Mouse (Mus musculus): ENCODE data around the gene Chd4. TPM values are rescaled to one million over a fixed set of nuclear protein-coding genes. Genes with fewer than 3 reads are reported as not detected.

The Chd4 gene
- total RNA-seq, 2 experiments from 2014 or later = 160 to 164 TPM

DNA sequence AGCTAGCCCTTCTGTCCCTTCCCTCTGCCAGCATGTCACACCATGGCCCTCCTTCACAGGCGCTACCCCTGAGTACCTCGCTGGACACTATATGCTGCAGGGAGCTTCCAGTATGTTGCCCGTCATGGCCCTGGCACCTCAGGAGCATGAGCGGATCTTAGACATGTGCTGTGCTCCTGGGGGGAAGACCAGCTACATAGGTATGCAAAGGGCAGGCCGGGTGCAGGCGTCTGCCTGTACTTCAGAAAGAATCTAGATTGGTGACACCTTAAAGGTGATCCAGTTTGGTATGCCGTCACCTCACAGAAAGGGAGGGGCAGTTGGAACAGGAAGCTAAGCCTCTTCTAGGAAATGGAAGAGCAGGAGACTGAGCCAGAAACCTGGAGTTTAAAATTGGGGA is 44.0 kb downstream of the Chd4 start:
- no peak for DNase-seq (ENCODE audit: low spot score in 2 of 2)

DNA sequence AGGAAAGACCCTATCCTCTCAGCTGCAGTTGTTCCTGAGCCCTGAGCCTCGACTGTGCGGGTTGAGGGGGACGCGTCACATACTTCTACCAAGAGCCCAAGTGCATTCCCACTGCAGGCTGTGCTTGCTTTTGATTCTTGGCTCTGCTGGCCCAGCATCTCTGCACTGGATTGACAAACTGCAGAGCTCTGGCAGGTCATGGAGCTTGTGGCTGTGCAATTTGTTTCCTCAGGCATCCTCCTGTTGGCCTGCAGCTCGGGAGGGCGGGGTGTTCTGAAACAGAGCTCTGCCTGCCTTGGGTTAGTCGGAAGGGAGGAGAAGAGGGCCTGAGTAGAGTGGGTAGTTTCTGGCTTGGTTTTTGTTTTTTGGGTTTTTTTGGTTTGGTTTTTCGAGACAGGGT is 46.7 kb downstream of the Chd4 start:
- DNase-seq (ENCODE audit: low spot score in 2 of 2) = no peak

DNA sequence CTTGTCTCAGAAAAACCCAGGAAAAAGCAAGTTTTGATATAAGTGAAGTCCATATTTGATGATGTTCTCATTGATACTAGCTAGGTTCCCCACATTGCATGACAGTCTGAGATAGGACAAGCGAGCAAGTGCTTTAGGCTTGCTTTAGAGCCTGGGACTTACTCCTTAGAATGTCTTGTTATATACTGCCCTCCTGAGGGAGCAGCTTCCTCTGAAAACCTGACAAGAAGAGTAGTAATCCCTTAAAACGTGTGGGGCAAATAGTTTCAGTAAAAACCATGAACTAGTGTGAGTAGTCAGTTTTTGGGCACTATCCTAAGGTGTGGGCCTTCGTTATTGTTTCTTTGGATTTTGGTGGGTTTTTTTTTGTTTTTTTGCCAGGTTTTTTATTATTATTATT is 47.3 kb downstream of the Chd4 start:
- DNase-seq (ENCODE audit: low spot score in 2 of 2) = no peak

DNA sequence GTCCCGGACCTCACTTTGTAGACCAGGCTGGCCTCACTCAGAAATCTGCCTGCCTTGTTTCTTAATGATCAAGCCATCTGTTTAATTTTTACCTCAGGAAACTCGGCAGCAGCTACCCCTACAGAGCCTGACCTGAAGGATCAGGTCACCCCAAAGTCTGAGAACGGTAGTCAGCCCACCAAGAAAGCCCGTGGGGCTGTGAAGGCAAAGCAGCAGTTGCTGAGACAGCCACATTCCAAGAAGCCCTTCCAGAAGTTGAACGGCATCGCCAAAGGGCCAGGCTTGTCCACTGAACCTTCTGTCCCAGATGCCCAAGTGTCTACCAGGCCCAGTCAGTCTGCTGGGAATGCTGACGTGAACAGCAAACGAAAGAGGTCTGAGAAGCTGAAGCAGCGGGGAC is 48.1 kb downstream of the Chd4 start:
- DNase-seq (ENCODE audit: low spot score in 2 of 2) = no peak

DNA sequence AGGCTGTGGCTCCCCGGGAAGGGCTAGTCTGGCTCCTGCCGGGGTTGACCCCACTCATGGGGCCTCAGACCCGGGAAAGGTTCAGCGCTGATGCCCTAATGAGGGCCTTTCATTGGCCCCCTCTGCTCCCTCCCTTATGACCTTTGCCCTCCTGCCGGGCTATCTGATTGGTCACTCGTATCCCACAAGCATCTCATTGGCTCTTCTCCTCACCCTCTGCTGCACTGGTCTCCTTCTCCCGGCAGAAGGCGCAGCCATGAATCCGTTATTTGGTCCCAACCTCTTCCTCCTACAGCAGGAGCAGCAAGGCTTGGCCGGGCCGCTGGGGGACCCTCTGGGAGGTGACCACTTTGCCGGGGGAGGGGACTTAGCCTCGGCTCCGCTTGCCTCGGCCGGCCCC is 49.2 kb downstream of the Chd4 start, which contains the start of gene Iffo1:
Iffo1 (plus strand) TSS at position 241 of the 400 bp plus-strand sequence.
- peak; percentile 71 to 87 for DNase-seq (ENCODE audit: low spot score in 2 of 2)

DNA sequence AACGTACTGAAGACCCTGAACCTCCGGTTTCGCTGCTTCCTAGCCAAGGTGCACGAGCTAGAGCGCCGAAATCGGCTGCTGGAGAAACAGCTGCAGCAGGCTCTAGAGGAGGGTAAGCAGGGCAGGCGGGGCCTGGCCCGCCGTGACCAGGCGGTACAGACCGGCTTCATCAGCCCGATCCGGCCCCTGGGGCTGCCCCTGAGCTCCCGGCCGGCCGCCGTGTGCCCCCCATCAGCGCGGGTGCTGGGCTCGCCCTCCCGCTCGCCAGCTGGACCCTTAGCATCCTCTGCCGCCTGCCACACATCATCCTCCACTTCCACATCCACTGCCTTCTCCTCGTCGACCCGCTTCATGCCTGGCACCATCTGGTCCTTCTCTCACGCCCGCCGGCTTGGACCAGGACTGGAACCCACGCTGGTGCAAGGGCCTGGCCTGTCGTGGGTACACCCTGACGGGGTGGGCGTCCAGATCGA is 49.7 kb downstream of the Chd4 start:
- DNase-seq (ENCODE audit: low spot score in 2 of 2) = peak in 1 of 2 experiments; percentile 29

DNA sequence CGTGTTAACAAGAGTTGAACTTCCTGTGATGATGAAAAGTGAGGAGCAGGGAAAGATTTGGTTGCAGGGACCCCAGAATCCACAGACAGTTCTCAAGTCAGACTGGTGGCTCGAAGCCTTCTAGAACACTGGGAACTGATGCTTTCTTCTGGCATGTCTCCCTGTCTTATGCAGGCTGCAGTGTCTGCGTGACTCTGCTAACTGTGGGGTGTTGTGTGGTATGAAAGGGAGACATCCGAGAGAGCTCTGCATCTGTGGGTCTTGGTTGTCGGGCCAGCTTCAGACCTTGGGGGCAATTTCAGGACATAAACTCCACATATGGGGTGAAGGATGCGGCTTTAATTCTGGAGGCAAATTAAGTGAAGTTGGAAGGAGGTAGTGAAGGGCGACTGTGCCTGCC is 50.4 kb downstream of the Chd4 start:
- no peak for DNase-seq (ENCODE audit: low spot score in 2 of 2)

DNA sequence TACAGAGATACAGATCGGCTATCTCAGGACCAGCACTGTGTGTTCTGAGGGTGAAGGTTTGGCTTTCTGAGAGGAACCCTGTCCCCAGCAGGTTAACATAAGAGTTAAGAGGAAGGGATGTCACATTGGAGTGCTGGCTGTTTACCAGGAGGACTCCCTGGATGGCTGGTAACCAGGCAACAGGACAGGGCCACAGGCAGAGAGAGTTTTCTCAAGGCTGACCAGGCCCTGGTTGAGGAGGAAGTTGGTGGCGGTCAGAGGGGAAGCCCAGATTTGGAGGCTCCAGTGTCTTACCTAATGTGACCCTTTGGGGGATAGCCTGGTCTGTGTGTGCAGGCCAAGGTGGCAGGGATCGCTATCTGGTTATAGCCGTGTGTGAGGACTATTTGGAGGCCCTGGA is 51.0 kb downstream of the Chd4 start:
- DNase-seq (ENCODE audit: low spot score in 2 of 2) = peak in 1 of 2 experiments; percentile 40

DNA sequence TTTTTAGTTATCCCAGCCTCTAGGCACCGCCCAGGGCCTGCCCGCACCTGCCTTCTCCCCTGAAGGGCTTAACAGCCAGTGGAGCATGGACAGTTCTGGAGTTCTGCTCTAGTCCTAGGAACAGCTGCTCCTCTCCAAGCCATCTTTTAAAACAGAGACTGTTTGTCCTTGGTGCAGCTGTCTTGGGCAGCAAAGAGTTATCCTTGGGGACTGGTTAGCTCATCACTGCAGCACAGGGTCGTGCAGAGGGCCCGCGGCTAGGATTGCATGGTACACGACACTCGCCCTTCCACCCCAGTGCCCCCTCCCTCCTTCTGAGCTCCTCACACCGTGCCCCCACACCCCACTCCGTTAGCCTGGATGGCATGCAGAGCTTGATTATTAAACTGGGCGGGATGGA is 51.5 kb downstream of the Chd4 start:
- peak in 1 of 2 experiments; percentile 42 for DNase-seq (ENCODE audit: low spot score in 2 of 2)

DNA sequence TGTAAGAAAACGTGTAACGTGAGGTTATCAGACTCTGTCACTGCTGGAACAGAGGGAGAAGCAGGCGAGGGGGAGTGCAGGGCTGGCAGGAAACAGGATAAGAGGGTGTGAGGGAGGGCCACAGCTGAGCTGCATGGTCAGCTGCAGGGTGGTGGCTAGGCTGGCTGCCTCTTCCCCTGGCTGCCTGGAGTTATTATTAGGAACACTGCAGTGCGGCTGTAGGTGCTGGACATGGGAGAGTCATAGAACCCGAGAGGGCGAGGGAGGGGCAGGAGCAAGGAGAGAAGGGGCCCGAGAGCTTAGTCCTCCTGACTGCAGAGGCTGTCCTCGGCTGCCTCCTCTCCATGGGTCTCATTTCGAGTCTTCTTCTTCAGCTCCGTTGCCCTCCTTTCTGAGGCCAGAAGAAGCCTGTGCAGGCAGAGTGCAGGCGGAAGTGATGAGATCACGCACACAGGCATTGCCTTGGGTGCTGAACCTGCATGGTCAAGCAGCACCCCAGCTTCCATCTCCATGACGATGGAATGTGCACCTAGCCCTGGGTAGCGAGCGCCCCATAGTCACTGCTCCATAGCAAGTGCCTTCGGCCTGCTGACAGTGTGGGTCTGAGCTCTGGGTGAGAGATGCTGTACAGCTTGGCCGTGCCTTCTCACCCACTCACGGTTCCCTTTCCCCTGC is 52.6 kb downstream of the Chd4 start:
- DNase-seq (ENCODE audit: low spot score in 2 of 2) = peak in 1 of 2 experiments; percentile 61

DNA sequence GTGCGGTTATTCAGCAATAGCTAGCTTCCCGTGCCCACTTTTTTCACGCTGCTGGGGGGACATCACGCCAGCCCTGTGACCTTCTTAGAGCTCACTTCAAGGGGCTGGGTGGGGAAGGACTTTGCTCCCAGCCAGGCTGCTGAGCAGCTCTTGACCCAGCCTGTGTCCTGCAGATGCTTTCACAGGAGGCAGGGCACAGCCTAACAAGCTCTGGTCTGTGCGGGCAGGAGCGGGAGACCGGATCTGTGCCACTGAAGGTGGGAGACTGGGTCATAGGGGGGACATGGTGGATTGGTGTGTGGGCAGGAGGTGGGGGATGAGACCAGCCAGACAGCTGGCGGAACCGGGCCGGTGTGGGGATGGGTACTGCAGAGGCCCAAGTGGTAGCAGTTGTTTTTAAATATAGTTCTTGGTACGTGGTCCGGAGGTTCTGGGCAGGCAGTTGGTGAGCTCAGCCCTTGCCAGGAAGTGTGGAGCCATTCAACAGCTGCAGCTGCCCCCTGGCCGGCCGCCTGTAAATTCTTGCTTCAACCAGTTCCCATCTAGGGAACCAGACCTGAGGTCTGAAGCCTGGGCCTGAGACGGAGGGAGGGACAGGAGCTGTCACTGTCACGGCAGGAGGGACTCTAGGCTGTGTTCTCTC is 53.3 kb downstream of the Chd4 start:
- peak in 1 of 2 experiments; percentile 81 for DNase-seq (ENCODE audit: low spot score in 2 of 2)

DNA sequence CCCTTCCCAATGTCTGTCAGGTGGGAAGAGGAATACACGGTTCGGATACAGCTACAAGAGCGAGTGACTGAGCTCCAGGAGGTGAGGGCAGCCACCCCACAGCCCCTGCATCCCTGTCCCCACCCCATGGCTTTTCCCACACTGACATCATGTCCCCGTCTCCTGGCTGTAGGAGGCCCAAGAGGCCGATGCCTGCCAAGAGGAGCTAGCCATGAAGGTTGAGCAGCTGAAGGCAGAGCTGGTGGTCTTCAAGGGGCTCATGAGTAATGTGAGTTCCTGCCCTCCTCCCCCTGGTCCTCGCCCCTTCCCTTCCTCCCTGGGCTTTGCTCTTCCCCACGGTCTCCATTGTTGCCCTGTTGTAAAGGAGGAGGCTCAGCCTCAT is 53.8 kb downstream of the Chd4 start:
- DNase-seq (ENCODE audit: low spot score in 2 of 2) = no peak

DNA sequence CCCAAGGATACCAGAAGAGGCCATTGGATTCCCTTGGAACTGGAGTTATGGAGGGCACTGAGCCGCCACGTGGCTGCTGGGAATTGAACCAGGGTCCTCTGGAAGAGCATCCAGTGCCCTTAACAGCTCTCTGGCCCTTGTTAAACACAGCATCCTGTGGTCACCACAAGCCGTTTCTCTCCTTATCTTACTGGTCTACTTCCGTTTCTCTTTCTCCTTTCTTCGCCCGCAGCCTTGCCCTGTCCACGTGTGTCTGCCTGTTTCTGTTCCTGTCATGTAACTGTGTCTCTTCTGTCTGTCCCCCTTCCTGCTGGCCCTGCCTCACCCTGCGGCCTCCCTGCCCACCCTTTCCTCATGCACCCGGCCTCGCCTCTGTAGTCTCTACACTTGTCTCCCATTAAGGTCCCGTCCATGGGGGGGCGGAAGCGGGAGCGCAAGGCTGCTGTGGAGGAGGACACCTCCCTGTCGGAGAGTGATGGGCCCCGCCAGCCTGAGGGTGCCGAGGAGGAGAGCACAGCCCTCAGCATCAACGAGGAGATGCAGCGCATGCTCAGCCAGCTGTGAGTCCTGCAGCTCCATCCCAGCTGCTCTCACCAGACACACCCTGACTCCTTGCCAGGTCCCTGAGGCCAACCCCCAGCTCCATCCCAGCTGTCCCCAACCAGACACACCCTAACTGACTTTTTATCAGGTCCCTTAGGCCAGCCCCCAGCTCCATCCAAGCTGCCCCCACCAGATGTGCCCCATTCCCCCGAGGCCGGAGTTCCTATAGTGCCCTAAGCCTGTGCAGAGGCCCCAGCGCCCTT is 56.6 kb downstream of the Chd4 start:
- DNase-seq (ENCODE audit: low spot score in 2 of 2) = peak; percentile 61 to 82

DNA sequence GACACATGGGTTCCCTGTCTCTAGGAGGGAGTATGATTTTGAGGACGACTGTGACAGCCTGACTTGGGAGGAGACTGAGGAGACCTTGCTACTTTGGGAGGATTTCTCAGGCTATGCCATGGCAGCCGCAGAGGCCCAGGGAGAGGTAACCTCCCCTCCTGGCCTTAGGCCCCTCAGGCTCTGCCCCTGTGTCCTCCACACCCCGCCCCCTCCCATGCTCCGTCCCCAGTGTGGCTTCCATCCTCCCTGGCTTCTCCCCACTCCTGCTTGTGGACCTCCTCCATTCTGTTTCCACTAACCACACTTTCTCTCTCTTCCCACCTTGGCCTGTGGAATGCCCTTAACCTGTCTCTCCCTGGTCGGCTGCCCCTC is 57.2 kb downstream of the Chd4 start:
- DNase-seq (ENCODE audit: low spot score in 2 of 2) = no peak

DNA sequence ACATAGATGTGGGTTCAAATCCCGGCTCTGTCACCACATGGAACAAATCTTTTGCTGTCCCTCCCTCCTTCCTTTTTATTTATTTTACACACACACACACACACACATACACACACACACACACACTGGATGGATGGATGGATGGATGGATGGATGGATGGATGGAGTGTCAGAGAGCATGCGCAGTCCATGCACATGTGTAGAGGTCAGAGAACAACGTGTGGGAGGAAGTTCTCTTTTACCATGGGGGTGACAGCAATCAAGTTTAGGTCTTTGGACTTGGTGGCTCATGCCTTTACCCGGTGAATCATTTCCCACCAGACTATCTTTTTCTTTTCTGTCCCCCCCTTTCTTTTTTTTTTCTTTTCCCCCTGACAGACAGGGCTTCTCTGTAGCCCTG is 57.9 kb downstream of the Chd4 start:
- no peak for DNase-seq (ENCODE audit: low spot score in 2 of 2)

DNA sequence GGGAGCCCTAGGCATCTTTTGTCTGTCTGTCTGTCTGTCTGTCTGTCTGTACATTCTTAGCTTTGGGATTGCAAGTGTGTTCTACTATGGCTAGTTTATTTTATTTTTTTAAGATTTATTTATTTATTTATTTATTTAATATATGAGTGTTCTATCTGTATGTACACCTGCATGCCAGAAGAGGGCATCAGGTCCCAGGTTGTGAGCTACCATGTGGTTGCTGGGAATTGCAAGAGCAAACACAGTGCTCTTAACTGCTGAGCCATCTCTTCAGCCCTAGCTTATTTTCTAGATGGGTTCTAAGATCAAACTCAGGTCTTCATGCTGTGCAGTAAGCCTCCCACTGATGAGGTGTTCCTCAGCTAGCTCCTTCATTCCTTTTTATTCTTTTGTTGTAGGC is 58.8 kb downstream of the Chd4 start:
- DNase-seq (ENCODE audit: low spot score in 2 of 2) = no peak

DNA sequence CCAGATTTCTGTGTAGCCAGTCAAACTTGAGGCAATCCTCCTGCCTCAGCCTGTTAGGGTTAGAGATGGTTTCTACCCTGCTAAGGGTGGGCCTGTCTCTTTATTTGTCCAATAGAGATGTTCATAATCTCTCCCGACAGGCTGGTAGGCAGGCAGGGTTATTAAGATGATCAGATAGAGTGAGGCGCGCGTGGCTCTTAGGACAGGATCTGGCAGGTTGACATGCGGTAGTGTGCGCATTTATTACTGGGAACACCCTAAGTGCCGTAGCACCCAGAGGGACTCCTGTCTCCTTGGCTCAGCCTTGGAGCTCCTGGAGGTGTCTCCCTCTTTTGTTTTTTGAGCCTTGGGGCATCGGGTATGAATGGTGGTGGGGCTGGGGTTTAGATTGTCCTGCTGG is 59.5 kb downstream of the Chd4 start:
- no peak for DNase-seq (ENCODE audit: low spot score in 2 of 2)

DNA sequence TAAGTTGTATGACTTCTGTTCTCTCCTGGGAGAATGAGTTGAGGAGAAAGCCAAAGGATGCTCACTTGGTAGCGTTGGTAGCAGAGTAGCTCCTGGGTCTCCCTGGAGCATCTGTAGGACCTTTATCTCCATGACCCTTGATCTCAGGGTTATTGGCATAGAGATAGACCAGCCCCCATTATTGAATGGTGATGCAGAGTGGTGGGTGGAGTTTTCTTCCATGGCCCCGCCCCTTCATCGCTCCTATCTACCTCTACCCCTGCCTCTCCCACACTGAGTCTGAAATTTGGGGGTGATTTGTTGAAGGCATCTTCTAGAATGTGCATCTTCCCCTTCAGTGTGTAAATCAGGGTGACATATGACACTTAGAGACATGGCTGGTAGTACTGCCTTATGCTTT is 60.7 kb downstream of the Chd4 start:
- no peak for DNase-seq (ENCODE audit: low spot score in 2 of 2)

DNA sequence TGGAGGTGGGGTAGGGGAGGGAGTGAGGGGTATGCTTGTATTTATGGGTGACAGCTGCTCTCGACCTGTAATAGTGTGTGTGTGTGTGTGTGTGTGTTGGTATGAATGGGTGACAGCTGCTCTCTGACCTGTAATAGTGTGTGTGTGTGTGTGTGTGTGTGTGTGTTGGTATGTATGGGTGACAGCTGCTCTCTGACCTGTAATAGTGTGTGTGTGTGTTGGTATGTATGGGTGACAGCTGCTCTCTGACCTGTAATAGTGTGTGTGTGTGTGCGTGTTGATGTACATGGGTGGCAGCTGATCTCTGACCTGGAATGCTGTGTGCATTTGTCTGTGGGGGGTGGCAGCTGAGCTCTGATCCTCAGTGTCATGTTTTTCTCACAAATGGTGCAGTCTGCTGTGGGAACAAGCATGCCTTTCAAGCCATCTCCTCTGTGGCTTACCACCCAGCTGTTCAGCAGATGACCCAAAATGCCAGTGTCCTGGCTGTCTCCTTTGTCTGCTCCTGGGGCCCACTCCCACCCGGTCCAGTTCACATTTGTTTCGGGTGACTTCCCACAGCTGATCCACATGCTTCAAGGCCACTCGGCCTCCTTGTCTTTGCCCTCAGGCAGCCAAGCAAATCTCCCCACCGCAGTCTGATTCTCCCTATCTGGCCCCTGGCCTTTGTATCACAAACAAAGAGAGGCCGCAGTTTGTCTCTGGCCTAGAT is 61.3 kb downstream of the Chd4 start:
- DNase-seq (ENCODE audit: low spot score in 2 of 2) = peak in 1 of 2 experiments; percentile 38

DNA sequence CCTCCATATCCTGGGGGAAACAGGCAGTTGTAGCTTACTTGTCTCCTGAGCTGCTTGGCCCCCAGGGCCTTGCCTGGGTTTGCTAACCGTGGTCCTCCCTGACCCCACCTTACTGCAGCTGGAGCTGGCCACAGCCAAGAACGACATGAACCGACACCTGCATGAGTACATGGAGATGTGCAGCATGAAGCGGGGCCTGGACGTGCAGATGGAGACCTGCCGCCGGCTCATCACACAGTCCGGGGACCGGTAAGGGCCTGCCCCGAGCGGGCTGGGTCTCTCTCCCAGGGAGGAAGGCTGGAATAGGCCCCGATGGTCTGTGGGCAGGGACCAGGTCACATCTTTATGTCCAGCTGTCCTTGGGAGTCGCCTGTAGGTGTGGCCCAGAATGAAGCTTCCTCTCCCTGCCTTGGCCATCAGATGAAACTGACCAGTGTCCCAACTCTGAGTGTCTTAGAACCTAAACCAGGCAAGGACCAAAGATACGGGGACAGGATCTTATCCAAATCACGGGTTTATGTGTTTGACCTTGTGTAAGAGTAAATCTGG is 63.2 kb downstream of the Chd4 start:
- no peak for DNase-seq (ENCODE audit: low spot score in 2 of 2)

All from gastrocnemius, postnatal 4 days (tissue).